Mouse (Mus musculus) hindbrain, embryonic 10.5 days (tissue): Measurements from ENCODE around the gene Vrk1. TPM values are rescaled to one million over a fixed set of nuclear protein-coding genes. Genes with fewer than 3 reads are reported as not detected.
A peak's percentile ranks its signal among the peaks of the same experiment; 100 is the strongest.

Experiments used
- DNase-seq: peaks from one replicate; pipeline ENCODE4 v3.0.0-alpha.2; 2017; ENCODE audit warnings: low spot score
- H3K27ac ChIP-seq: fragments of 300-500 bp; sonication (generic); 2 replicates; pipeline ENCODE4 v1.5.1; 2016; ENCODE audit warnings: mild to moderate bottlenecking, moderate library complexity
- H3K27me3 ChIP-seq: fragments of 300-500 bp; sonication (generic); 2 replicates; pipeline ENCODE4 v1.6.1; 2016; ENCODE audit warnings: mild to moderate bottlenecking; ENCODE audit not compliant: poor library complexity, insufficient read depth, severe bottlenecking
- H3K36me3 ChIP-seq: fragments of 300-500 bp; sonication (generic); 2 replicates; pipeline ENCODE4 v1.6.1; 2016; ENCODE audit warnings: mild to moderate bottlenecking, moderate library complexity
- H3K4me1 ChIP-seq: fragments of 300-500 bp; sonication (generic); replicated peaks from 2 replicates; pipeline ENCODE4 v1.6.1; 2016; ENCODE audit warnings: mild to moderate bottlenecking
- H3K4me3 ChIP-seq: fragments of 300-500 bp; sonication (generic); 2 replicates; pipeline ENCODE4 v1.5.1; 2016; ENCODE audit warnings: mild to moderate bottlenecking, moderate library complexity
- H3K9me3 ChIP-seq: fragments of 300-500 bp; sonication (generic); 2 replicates; pipeline ENCODE4 v1.6.1; 2016; ENCODE audit warnings: mild to moderate bottlenecking, moderate library complexity
- WGBS: fragments of 180-500 bp; shearing (Covaris S2); methylation state at CpG from one replicate; pipeline ENCODE4 v1.1.7; 2016; 5-methylcytosine and 5-hydroxymethylcytosine counted together
- polyA plus RNA-seq: library from polyadenylated mRNA; unstranded; fragments of >200 nt; fragmentation: Nextera tagmentation; extraction: Ambion mirVana; gene quantifications from 2 replicates; pipeline ENCODE4 v1.2.1, GENCODE M21; 2016

Vrk1 gene
- polyA plus RNA-seq, 1 experiment from 2014 or later, result 81.7 TPM

- peak overlapping the region; percentile 37; the same call in 1 of the 2 replicates for H3K27ac ChIP-seq
- DNase-seq, result peak; percentile 70
- no peaks in the 10 kb centered on the region for H3K36me3 ChIP-seq
- no peak overlapping the region for H3K4me3 ChIP-seq
- WGBS, result 37% methylated on average over 6 of the region's 6 CpGs
- no peaks in the 10 kb centered on the region for H3K27me3 ChIP-seq
- H3K9me3 ChIP-seq, result no peaks in the 10 kb centered on the region
- H3K4me1 ChIP-seq, result peaks cover 29% of the 10 kb centered on the region
Observed at GRCm38 (mm10) chr12:106115070-106115891, 105.3 kb downstream of the Vrk1 start.

- H3K27me3 ChIP-seq, result no peaks in the 10 kb centered on the region
- 54% methylated on average over 5 of the region's 5 CpGs for WGBS
- no peak for DNase-seq
- no peak overlapping the region for H3K27ac ChIP-seq
- H3K9me3 ChIP-seq, result no peaks in the 10 kb centered on the region
- H3K4me3 ChIP-seq, result no peak overlapping the region
- peaks cover 29% of the 10 kb centered on the region for H3K4me1 ChIP-seq
- no peaks in the 10 kb centered on the region for H3K36me3 ChIP-seq
Observed at GRCm38 (mm10) chr12:106115892-106116206, 105.8 kb downstream of the Vrk1 start.

- 0 out of 2 replicates have a peak overlapping the region, but pooled peaks have one; percentile 60 for H3K27ac ChIP-seq
- peaks cover 5% of the 10 kb centered on the region for H3K27me3 ChIP-seq
- peaks cover 16% of the 10 kb centered on the region for H3K4me1 ChIP-seq
- peak; percentile 35 for DNase-seq
- H3K4me3 ChIP-seq, result no peak overlapping the region
- no peaks in the 10 kb centered on the region for H3K36me3 ChIP-seq
- H3K9me3 ChIP-seq, result no peaks in the 10 kb centered on the region
- WGBS, result 49% methylated on average over 14 of the region's 14 CpGs
Observed at GRCm38 (mm10) chr12:106123276-106123675, 113.2 kb downstream of the Vrk1 start.

GRCm38 (mm10) chr12:106124581-106124980, 114.6 kb downstream of the Vrk1 start:
- no peaks in the 10 kb centered on the region for H3K36me3 ChIP-seq

More at GRCm38 (mm10) chr12:106124581-106124980, 114.6 kb downstream of the Vrk1 start:
- no peak for DNase-seq
- Histone ChIP-seq H3K4me1 (peaks cover 16% of the 10 kb centered on the region), H3K9me3 (no peaks in the 10 kb centered on the region), H3K27me3 (peaks cover 5% of the 10 kb centered on the region), H3K4me3 (no peak overlapping the region), H3K27ac (no peak overlapping the region)
- WGBS, result 89% methylated on average over 3 of the region's 3 CpGs

Other genes starting within 250 kb of the Vrk1 start
- gene Papola, start 225.5 kb upstream of the Vrk1 start, polyA plus RNA-seq, result 268 and 286 TPM in 2 replicates